Mouse (Mus musculus) bone marrow, adult 2 months (tissue): ENCODE data around the gene Narfl. TPM values are rescaled to one million over a fixed set of nuclear protein-coding genes. Genes with fewer than 3 reads are reported as not detected.
A peak's percentile ranks its signal among the peaks of the same experiment; 100 is the strongest.
"Not testable (repeated sequence)": the region's sequence is repeated elsewhere in the genome, so short reads cannot be mapped to it uniquely, and the experiment has no call there.

Source experiments
- H3K27ac ChIP-seq: fragments of 200-500 bp; 2 replicates; pipeline ENCODE4 v1.5.1; 2012; ENCODE audit warnings: low read depth, mild to moderate bottlenecking, control low read depth, inconsistent platforms, low read length; ENCODE audit not compliant: control insufficient read depth, poor library complexity, insufficient read depth
- H3K4me1 ChIP-seq: fragments of 200-500 bp; 2 replicates; pipeline ENCODE4 v1.6.1; 2011; ENCODE audit warnings: low read length; ENCODE audit not compliant: control insufficient read depth, insufficient read depth
- H3K4me3 ChIP-seq: fragments of 200-500 bp; replicated peaks from 2 replicates; pipeline ENCODE3; 2011; ENCODE audit warnings: mild to moderate bottlenecking, low read depth, low read length, control low read depth; ENCODE audit not compliant: control insufficient read depth
- CTCF ChIP-seq: fragments of 200-500 bp; IDR thresholded peaks from 2 replicates; pipeline ENCODE4 v1.5.1; 2011; ENCODE audit warnings: low read length, control low read depth; ENCODE audit not compliant: control insufficient read depth, insufficient read depth
- POLR2A ChIP-seq: fragments of 200-500 bp; IDR thresholded peaks from 2 replicates; pipeline ENCODE4 v1.6.1; 2011; ENCODE audit warnings: low read depth, mild to moderate bottlenecking, control low read depth, low read length, borderline replicate concordance; ENCODE audit not compliant: control insufficient read depth
- WGBS: fragments of 180-500 bp; shearing (Covaris S2); methylation state at CpG from one replicate; pipeline ENCODE4 v1.1.7; 2018; 5-methylcytosine and 5-hydroxymethylcytosine counted together
- polyA plus RNA-seq: library from polyadenylated mRNA; stranded (reverse); fragments of >200 nt; gene quantifications from 2 replicates; pipeline ENCODE4 v1.2.4, GENCODE M21; 2011; ENCODE audit warnings: low replicate concordance; ENCODE audit not compliant: missing spikeins, insufficient read depth, insufficient read length

The Narfl gene
- polyA plus RNA-seq, 1 experiment = 17.0 TPM

DNA sequence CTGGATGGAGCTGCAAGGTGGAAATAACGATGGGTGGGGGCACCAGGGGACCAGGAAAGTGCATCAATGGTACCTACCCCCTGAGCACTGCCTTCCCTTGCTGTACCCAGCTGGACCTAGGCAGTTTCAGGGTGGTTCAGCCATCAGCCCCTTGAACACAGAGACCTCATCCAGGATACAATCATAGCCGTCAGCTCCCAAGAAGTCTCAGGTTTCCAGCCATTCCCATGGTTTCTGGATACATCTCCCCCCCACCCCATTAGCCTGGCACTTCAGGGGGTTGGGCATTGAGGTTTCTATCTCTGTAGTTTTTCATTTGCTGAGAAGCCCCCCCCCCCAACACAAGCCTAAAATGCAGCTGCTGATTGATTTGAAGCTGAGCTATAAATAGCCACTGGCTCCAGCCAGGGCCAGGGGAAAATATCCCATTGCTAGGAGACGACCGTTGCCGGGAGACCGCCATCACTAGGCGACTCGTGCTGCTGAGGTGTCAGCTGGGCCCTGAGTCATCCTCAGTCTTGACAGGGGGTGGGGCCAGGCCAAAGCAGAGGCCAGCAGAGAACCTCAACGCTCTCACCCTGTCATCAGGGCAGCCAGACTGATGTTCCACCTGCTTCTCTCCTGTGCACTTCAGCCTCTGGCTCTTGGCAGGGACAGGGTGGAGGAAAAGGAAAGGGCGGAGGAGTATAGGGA is 29.4 kb downstream of the Narfl start:
- WGBS = 16% methylated on average over 10 of the region's 10 CpGs
- TF ChIP-seq POLR2A (no peak), CTCF (no peak)
- no peaks in the 10 kb centered on the region for H3K4me1 ChIP-seq
- no peak overlapping the region for H3K4me3 ChIP-seq
- no peak overlapping the region for H3K27ac ChIP-seq

DNA sequence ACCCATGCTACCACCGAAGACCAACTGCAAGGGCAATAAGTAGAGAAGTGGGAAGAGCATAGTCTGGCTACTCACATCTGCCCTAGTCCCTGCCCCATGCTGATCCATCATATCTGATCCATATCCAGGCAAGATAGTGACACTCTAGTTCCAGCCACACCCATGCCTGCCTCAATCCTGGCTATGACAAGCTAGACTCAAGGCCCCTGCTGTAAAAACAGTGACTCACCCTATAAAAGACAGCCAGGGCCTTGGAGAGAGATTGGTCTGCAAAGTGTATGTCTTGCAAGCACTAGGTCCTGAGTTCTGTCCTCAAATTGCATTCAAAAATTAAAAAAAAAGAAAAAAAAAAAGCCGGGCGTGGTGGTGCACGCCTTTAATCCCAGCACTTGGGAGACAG is 32.9 kb downstream of the Narfl start:
- TF ChIP-seq POLR2A (no peak), CTCF (no peak)
- H3K4me1 ChIP-seq = no peaks in the 10 kb centered on the region
- WGBS = 64% methylated on average over 4 of the region's 4 CpGs
- no peak overlapping the region for H3K4me3 ChIP-seq
- H3K27ac ChIP-seq = no peak overlapping the region

DNA sequence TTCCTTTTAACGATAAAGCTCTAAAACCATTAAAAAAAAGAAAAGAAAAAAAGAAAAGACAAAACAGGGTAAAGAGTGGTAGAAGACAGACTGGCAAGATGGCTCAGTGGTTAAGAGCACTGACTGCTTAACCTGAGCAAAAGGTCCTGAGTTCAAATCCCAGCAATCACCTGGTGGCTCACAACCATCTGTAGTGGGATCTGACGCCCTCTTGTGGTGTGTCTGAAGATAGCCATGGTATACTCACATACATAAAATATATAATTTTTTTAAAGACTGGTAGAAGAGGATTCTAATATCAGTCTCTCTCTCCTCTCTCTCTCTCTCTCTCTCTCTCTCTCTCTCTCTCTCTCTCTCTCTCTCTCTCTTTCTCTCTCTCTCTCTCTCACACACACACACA is 33.9 kb downstream of the Narfl start:
- WGBS = 21% methylated on average over 2 of the region's 2 CpGs
- not testable (repeated sequence) for H3K27ac ChIP-seq, H3K4me1 ChIP-seq, H3K4me3 ChIP-seq

DNA sequence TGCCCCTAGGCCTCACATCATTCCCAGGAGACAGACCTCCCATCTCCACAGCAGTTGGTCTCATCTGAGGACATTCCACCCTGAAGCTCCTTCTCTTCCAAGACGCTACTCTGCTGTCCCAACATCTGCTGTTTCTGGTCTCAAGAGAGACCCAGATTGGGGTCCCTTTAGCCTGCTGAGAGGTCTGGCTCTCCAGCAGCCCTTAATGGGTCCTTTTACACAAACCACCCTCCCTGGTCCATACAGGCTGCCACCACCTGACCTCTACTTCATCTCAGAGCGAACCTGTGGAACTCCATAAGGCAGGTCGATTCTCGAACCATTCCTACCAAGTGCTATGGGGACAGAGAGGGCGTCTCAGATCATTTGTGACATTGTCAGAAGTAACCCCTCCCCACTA is 34.5 kb downstream of the Narfl start:
- TF ChIP-seq POLR2A (no peak), CTCF (no peak)
- Histone ChIP-seq H3K4me1 (no peaks in the 10 kb centered on the region), H3K27ac (no peak overlapping the region), H3K4me3 (no peak overlapping the region)
- WGBS = 41% methylated on average over 5 of the region's 5 CpGs

DNA sequence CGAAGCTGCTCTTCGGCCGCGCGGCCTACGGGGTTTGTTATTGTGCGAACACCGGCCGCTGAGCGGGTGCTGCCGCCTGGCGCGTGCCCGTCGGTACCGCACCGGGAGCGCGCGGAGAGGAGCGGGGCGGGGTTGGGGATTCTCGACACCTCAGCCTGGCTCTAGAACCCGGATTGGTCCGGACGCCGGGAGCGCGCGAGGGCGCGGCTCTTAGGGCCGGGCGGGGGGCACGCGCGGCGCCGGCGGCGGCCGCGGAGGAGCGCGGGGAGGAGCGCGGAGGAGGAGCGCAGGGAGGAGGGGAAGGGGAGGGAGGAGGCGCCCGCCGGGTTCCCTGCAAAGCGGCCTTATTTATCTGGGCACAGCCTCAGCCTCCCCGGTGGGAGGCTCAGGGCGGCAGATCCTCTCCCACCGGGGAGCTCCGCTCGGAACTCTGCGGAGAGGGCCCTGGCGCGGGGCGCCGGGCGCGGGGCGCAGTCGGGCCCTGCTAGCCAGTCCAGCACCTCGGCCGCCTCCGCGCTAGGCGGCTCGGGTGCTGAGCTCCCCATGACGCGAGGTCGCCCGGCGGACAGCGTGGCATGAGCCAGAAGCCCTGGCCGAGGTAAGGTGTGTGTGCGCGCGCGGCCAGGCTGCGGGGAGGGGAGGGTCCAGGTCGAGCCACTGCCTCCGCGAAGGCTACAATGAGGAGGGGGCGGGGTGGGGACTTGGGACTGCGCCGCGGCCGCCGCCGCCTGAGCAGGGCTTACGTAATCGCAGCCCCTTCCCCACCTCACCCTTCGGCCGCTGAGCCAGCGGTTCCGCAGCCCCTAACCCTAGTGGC is 35.4 kb downstream of the Narfl start, which contains the start of gene Fbxl16:
Fbxl16 (plus strand) TSS at position 297 of the 817 bp plus-strand sequence.
- under 1% methylated on average over 97 of the region's 100 CpGs for WGBS
- TF ChIP-seq POLR2A (no peak), CTCF (no peak)
- H3K27ac ChIP-seq = no peak within 1 kb of the TSS
- no peak within 1 kb of the TSS for H3K4me3 ChIP-seq
- H3K4me1 ChIP-seq = no peaks in the 10 kb centered on the region

DNA sequence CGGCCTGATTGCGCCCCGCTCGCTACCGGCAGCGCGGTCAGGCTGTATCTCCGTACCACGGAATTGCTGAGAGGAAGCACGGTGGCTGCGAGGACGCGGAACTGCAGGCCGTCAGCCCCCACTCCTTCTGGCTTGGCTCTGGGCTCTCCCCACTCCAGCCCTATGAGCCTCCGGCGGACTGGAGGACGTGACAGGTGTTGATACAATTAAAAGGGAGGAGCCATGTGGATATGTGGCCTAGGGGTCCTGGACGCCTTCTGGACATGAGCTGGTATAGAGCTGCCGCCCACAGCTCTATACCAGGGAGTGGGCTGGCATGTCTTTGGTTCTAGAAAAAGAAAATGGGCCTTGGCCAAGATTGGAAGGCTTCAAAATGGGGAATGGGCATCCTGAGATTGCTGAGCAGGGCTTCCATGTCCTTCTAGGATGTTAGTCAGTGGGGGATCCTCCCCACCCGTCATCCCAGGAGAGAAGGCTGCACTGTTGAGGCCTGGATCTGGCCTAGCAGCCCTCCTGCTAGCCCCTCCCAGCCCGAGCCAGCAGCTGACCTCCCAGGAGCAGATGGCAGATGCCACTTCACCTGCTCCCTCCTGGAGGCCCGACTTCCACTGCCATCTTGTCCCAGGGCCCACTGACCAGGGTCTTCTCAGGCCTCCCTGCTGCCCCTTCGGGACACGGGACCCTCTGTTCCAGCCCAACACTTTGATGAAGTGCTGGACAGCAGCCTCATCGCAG is 36.2 kb downstream of the Narfl start:
- H3K27ac ChIP-seq = no peak overlapping the region
- TF ChIP-seq POLR2A (no peak), CTCF (no peak)
- H3K4me1 ChIP-seq = no peaks in the 10 kb centered on the region
- 14% methylated on average over 25 of the region's 25 CpGs for WGBS
- no peak overlapping the region for H3K4me3 ChIP-seq

DNA sequence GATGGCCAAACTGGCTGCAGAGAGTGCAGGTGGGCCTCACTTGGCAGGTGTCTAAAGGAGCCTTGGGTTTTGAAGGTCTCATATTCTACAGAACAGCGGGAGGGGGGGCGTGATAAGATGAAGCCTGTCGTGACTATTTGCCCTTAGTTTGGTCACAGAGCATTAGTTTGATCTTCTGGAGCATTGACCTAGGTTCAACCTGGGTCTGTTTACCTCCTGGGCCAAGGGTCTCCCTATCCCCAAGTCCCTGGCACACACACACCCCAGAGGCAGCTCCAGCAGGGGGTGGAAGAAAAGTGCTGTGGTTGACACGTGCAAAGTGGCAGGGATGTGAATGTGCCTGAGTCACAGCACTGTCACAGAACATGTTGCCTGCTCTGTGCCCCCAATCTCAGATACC is 37.3 kb downstream of the Narfl start:
- H3K4me3 ChIP-seq = no peak overlapping the region
- H3K27ac ChIP-seq = no peak overlapping the region
- WGBS = 63% methylated on average over 4 of the region's 4 CpGs
- TF ChIP-seq POLR2A (no peak), CTCF (no peak)
- no peaks in the 10 kb centered on the region for H3K4me1 ChIP-seq

DNA sequence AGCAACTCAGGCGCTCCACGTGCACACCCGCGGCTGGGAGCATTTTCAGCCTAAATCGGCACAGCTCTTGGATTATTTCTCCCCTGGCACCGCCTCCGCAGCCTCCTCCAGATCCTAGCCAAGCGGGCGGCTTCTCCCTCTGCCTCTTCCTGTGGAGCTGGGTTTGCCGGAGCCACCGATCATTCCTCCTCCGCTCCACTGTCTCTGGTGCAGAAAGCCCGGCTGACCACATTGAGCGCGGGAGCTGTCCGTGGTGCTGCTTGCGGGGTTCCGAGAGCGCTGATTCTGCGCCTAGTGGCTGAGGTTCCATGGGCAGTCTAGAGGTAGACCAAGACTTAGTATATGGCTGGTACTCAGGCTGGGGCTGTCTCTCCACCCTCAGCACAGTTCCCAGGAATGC is 39.9 kb downstream of the Narfl start:
- H3K4me1 ChIP-seq = no peaks in the 10 kb centered on the region
- H3K4me3 ChIP-seq = no peak overlapping the region
- 2% methylated on average over 20 of the region's 20 CpGs for whole genome bisulfite sequencing
- TF ChIP-seq CTCF (peak; percentile 46; the same call in 1 of the 2 replicates), POLR2A (no peak)
- no peak overlapping the region for H3K27ac ChIP-seq
